Mouse (Mus musculus) liver, embryonic 13.5 days (tissue): ENCODE data around the gene Mvb12b. TPM values are rescaled to one million over a fixed set of nuclear protein-coding genes. Genes with fewer than 3 reads are reported as not detected.

ENCODE experiments used
- ATAC-seq: fragments of 200-750 bp; cut with Nextera tagmentation; 2 replicates; pipeline ENCODE4 v1.8.0; 2017; ENCODE audit warnings: low read depth, mild to moderate bottlenecking, moderate number of reproducible peaks, moderate library complexity
- DNase-seq: peaks from one replicate; pipeline ENCODE4 v3.0.0; 2022
- H3K27ac ChIP-seq: fragments of 300-500 bp; sonication (generic); 2 replicates; pipeline ENCODE4 v1.5.1; 2015; ENCODE audit warnings: moderate library complexity, mild to moderate bottlenecking, inconsistent platforms
- H3K27me3 ChIP-seq: fragments of 300-500 bp; sonication (generic); 2 replicates; pipeline ENCODE4 v1.6.1; 2015; ENCODE audit warnings: mild to moderate bottlenecking, inconsistent platforms
- H3K36me3 ChIP-seq: fragments of 300-500 bp; sonication (generic); 2 replicates; pipeline ENCODE4 v1.6.1; 2015; ENCODE audit warnings: mild to moderate bottlenecking, inconsistent platforms
- H3K4me1 ChIP-seq: fragments of 300-500 bp; sonication (generic); replicated peaks from 2 replicates; pipeline ENCODE4 v1.6.1; 2015; ENCODE audit warnings: inconsistent platforms
- H3K4me2 ChIP-seq: fragments of 300-500 bp; sonication (generic); 2 replicates; pipeline ENCODE4 v1.6.1; 2015; ENCODE audit warnings: inconsistent platforms, mild to moderate bottlenecking, moderate library complexity
- H3K4me3 ChIP-seq: fragments of 300-500 bp; sonication (generic); replicated peaks from 2 replicates; pipeline ENCODE4 v1.5.1; 2015; ENCODE audit warnings: mild to moderate bottlenecking, inconsistent platforms
- H3K9ac ChIP-seq: fragments of 300-500 bp; sonication (generic); 2 replicates; pipeline ENCODE4 v1.6.1; 2015; ENCODE audit warnings: mild to moderate bottlenecking, inconsistent platforms
- H3K9me3 ChIP-seq: fragments of 300-500 bp; sonication (generic); replicated peaks from 2 replicates; pipeline ENCODE4 v1.6.1; 2016; ENCODE audit warnings: inconsistent platforms
- WGBS: fragments of 180-500 bp; shearing (Covaris S2); methylation state at CpG from one replicate; pipeline ENCODE4 v1.1.7; 2015; ENCODE audit not compliant: insufficient replicate concordance; 5-methylcytosine and 5-hydroxymethylcytosine counted together
- polyA plus RNA-seq: library from polyadenylated mRNA; unstranded; fragments of >200 nt; fragmentation: Nextera tagmentation; extraction: Ambion mirVana; gene quantifications from 2 replicates; pipeline ENCODE4 v1.2.1, GENCODE M21; 2015

The Mvb12b gene
- 11.8 and 14.5 TPM in 2 replicates for polyA plus RNA-seq

DNA sequence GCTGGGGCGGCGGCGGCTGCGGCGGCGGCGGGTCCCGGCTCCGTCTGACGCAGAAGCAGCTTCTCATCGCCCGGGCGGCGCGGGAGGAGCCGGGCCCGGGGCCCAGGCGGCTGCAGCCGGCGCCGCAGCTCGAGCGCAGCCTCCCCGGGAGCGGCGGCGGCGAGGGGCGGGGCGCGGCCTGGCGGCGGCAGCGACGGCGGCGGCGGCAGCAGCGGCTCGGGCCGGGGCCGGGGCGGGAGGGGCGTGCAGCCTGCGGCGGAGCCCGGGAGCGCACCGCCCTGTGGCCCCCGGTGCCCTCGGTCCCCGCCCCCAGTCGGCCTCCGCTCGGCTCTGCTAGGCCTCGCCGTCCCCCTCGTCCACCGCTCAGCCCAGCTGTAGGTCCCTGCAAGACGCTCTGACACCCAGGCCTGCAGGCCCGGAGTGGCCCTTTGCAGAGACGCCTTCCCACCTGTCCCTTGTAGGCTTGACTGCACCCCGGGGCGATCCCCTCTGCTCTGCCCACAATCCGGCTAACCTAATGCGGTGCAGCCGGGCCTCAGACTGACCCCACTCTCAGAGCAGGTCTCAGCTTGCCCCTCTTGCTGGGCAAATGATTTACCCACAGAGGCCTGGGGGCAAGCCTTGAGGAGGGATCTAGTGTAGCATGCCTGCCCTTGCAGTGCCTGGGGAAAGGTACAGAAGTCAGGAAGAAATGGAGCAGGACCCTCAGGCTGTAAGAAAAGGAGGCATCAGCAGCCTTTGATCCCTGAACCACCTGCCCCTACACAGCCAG is at the start of gene Mvb12b:
Gene Mvb12b, minus strand, starts transcription at position 619 of the 772 bp plus-strand sequence.
- WGBS = under 1% methylated on average over 49 of the region's 67 CpGs
- DNase-seq = peak; percentile 45

DNA sequence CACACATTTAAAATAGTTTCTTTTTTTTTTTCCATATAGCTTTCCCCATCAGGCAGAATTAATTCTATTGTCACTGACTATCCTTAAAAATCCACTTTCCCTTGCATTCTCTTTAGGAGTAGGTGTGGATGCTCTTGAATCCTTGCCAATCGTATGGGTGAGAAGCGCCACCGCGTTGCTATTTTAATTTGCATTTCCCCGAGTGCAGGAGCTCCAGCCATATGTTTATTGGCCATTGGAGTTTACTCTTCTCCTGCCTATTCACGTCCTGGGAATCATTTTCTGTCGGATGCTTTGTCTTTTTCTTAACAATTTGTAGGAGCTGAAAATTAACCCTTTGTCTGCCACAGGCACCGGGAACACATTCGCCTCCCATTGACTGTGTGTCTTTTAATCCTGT is 48.0 kb upstream of the Mvb12b start:
- ATAC-seq = no peak
- H3K9ac ChIP-seq = no peak overlapping the region
- no peaks in the 10 kb centered on the region for H3K36me3 ChIP-seq
- WGBS = 69% methylated on average over 9 of the region's 9 CpGs
- no peaks in the 10 kb centered on the region for H3K9me3 ChIP-seq
- no peak overlapping the region for H3K4me3 ChIP-seq
- H3K4me2 ChIP-seq = no peak overlapping the region
- H3K27me3 ChIP-seq = no peaks in the 10 kb centered on the region
- no peak overlapping the region for H3K27ac ChIP-seq
- no peak for DNase-seq
- H3K4me1 ChIP-seq = no peaks in the 10 kb centered on the region

More for the DNA sequence above, at the start of gene Mvb12b:
- Histone ChIP-seq H3K9ac (peak within 1 kb of the TSS; percentile 95), H3K4me1 (peaks cover 42% of the 10 kb centered on the region), H3K27ac (peak within 1 kb of the TSS; percentile 90), H3K36me3 (no peaks in the 10 kb centered on the region), H3K4me2 (peak within 1 kb of the TSS; percentile 97), H3K4me3 (peak within 1 kb of the TSS; percentile 85), H3K9me3 (no peaks in the 10 kb centered on the region), H3K27me3 (0 out of 2 replicates have a peak, but pooled peaks cover 3% of the 10 kb centered on the region)
- peak; percentile 81 for ATAC-seq

DNA sequence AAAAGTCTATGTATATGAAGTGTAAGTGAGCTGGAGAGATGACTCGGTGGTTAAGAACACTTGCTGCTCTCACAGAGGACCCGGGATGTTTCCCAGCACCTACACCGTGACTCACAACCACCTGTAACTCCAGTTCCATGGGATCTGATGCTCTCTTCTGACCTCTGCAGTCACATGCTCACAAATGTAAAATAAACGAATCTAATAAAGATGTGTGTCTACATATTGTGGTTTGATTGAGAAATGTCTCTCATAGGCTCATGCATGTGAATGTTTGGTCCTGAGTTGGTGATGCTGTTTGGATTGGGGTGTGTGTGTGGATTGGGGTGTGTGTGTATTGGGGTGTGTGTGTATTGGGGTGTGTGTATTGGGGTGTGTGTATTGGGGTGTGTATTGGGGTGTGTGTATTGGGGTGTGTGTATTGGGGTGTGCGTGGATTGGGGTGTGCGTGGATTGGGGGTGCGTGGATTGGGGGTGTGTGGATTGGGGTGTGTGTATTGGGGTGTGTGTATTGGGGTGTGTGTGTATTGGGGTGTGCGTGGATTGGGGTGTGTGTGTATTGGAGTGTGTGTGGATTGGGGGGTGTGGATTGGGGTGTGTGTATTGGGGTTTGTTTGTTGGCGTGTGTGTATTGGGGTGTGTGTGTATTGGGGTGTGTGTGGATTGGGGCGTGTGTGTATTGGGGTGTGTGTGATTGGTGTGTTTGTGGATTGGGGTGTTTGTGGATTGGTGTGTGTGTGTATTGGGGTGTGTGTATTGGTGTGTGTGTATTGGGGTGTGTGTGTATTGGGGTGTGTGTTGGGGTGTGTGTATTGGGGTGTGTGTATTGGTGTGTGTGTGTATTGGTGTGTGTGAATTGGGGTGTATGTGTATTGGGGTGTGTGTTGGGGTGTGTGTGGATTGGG is 46.1 kb upstream of the Mvb12b start:
- Histone ChIP-seq H3K9me3 (no peaks in the 10 kb centered on the region), H3K36me3 (no peaks in the 10 kb centered on the region), H3K9ac (no peak overlapping the region), H3K4me3 (no peak overlapping the region), H3K27me3 (no peaks in the 10 kb centered on the region), H3K4me2 (no peak overlapping the region), H3K27ac (no peak overlapping the region), H3K4me1 (no peaks in the 10 kb centered on the region)
- whole genome bisulfite sequencing = 47% methylated on average over 10 of the region's 10 CpGs
- ATAC-seq (no peak), DNase-seq (no peak)

DNA sequence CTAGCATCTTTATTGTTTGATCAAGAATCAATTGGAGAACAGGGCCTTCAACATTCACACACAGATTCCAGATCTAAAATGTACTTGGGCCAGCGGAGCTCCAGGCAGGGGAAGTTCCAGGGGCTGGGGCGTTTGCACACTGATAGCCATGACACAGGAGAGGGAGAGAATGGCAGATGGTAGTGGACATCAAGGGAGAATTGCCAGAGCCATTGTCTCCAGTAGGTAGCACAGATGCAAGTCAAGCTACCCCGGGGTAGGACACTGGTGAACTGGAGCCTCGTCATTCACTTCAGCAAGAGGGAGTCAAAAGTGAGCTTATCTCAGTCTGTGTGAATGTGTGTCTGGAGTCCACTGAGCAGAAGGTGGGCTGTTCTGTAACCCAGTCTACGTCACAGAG is 43.4 kb upstream of the Mvb12b start:
- no peak for DNase-seq
- H3K27me3 ChIP-seq = no peaks in the 10 kb centered on the region
- no peaks in the 10 kb centered on the region for H3K9me3 ChIP-seq
- WGBS = 46% methylated on average over 5 of the region's 5 CpGs
- no peak overlapping the region for H3K4me3 ChIP-seq
- no peak overlapping the region for H3K9ac ChIP-seq
- no peak overlapping the region for H3K4me2 ChIP-seq
- no peaks in the 10 kb centered on the region for H3K4me1 ChIP-seq
- H3K36me3 ChIP-seq = no peaks in the 10 kb centered on the region
- H3K27ac ChIP-seq = no peak overlapping the region
- ATAC-seq = no peak

DNA sequence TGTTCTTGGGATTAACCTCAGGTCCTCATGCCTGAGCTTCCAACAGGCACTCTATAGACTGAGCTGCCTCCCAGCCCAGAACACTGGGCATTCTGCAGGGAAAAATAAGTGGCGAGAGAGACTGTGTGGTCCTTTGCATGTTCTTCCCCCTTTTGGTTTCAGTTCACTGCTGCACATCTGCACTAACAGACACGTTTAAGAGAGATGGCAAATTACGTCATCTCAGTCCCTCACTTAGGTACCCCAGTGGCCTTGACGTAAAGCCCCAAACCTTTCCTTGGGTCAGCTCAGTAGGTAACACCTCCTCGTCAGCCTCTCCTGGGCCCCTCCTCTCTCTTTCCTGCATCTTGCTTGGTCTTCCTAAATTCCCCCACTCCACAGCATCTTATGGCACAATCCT is 37.5 kb upstream of the Mvb12b start:
- DNase-seq (no peak), ATAC-seq (no peak)
- H3K4me2 ChIP-seq = no peak overlapping the region
- no peaks in the 10 kb centered on the region for H3K36me3 ChIP-seq
- H3K27ac ChIP-seq = no peak overlapping the region
- WGBS = 46% methylated on average over 5 of the region's 5 CpGs
- no peaks in the 10 kb centered on the region for H3K4me1 ChIP-seq
- no peak overlapping the region for H3K4me3 ChIP-seq
- H3K9me3 ChIP-seq = no peaks in the 10 kb centered on the region
- H3K9ac ChIP-seq = no peak overlapping the region
- peaks cover 21% of the 10 kb centered on the region for H3K27me3 ChIP-seq

DNA sequence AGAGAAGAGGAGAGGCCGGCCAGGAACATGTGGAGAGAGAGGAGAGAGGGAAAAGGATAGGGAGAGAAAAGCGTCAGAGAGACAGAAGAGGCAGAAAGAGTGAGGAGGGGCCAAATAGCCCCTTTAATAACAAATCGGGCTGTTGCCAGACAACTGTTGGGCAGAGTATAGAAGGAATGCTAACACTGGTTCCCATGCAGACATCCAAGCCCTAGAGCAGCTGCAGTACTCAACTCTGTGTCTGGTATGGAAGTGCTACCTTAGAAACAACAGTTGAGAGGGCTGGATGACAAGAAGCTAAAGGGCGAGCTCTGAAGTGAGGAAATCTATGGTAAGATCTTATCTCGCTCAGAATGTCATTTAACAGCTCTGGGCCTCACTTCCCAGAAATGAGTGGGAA is 35.7 kb upstream of the Mvb12b start:
- Histone ChIP-seq H3K4me1 (no peaks in the 10 kb centered on the region), H3K4me2 (no peak overlapping the region), H3K36me3 (no peaks in the 10 kb centered on the region), H3K4me3 (no peak overlapping the region), H3K9me3 (no peaks in the 10 kb centered on the region), H3K27ac (no peak overlapping the region), H3K27me3 (peaks cover 28% of the 10 kb centered on the region), H3K9ac (no peak overlapping the region)
- 41% methylated on average over 5 of the region's 5 CpGs for WGBS
- no peak for ATAC-seq
- DNase-seq = no peak

DNA sequence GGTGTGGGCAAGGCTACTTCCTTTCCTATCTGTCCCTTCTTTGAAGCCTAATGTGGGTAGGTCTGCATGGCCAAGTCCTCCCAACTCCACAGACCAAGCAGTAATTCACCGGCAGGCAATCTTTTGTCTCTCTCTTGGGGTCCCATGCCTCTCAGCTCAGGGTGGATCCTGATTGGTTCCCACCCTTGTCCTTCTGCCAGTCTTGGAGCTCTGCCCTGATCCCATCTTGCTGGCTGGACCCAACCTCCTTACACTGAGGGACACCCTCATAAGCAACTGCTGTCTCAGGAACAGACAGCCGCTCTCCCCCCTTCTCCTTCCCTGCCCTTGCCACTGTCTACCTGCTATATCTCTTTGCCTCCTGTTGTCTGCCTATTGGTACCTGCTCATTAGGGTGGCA is 34.7 kb upstream of the Mvb12b start:
- H3K36me3 ChIP-seq = no peaks in the 10 kb centered on the region
- no peak overlapping the region for H3K4me3 ChIP-seq
- no peak for DNase-seq
- 74% methylated on average over 2 of the region's 2 CpGs for WGBS
- H3K4me2 ChIP-seq = no peak overlapping the region
- no peak overlapping the region for H3K9ac ChIP-seq
- peaks cover 28% of the 10 kb centered on the region for H3K27me3 ChIP-seq
- H3K9me3 ChIP-seq = no peaks in the 10 kb centered on the region
- no peak for ATAC-seq
- no peaks in the 10 kb centered on the region for H3K4me1 ChIP-seq
- H3K27ac ChIP-seq = no peak overlapping the region

DNA sequence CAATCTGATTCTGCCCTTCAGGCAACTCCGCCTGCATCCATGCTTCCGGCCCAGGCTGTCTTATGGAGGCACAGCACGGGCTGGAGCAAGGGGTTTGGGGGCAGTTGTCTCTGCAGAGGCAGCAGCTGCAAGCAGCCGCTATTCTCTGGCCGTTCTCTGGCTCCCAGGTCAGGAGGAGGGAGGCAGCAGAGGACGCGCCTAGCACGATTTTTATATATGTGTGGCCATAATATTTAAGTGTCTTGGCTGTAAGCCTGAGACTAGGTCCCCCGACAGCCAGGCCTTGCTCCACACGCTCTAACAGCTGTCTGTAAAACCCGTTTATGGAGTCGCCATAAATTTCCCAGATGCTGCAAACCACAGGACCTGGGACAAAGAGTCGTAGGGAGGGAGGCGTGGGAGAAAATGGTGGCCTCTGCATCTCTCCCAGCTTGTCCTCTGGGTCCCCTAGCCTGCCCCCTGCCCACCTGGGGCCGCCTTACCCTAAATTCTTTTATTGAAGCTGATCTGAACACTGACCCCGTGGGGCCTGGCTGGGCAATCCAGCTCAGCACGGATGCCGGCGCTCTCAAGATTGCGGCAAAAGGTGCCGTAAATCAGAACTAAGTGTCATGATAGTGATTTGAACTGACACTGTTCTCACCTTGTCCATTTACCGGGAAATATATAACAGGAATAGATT is 32.3 kb upstream of the Mvb12b start:
- Histone ChIP-seq H3K4me3 (no peak overlapping the region), H3K4me2 (no peak overlapping the region), H3K36me3 (no peaks in the 10 kb centered on the region), H3K4me1 (no peaks in the 10 kb centered on the region), H3K27ac (no peak overlapping the region), H3K27me3 (peaks cover 28% of the 10 kb centered on the region), H3K9ac (no peak overlapping the region), H3K9me3 (no peaks in the 10 kb centered on the region)
- ATAC-seq = no peak
- 42% methylated on average over 22 of the region's 22 CpGs for WGBS
- no peak for DNase-seq

DNA sequence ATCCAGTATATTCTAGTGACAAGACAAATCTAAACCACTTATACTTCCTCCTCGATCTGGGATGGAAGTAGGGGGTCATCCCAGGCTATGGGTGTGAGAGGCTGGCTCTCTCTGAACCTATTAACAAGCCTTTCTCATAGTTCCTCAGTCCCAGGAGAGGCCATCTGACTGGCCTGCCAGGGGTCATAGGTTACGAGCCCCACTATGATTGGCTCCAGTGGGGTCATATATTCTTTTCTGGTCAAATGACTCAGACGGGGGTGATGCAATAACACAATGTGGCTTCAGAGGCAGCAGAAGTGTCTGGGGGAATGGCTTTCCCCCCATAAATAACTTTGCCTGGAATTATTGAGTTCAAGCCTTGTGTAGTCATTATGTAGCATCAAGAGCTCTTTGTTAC is 31.1 kb upstream of the Mvb12b start:
- WGBS = 58% methylated on average over 3 of the region's 3 CpGs
- H3K4me2 ChIP-seq = no peak overlapping the region
- H3K9me3 ChIP-seq = no peaks in the 10 kb centered on the region
- no peak overlapping the region for H3K9ac ChIP-seq
- peaks cover 18% of the 10 kb centered on the region for H3K27me3 ChIP-seq
- no peaks in the 10 kb centered on the region for H3K36me3 ChIP-seq
- H3K4me1 ChIP-seq = no peaks in the 10 kb centered on the region
- ATAC-seq (no peak), DNase-seq (no peak)
- no peak overlapping the region for H3K27ac ChIP-seq
- H3K4me3 ChIP-seq = no peak overlapping the region

DNA sequence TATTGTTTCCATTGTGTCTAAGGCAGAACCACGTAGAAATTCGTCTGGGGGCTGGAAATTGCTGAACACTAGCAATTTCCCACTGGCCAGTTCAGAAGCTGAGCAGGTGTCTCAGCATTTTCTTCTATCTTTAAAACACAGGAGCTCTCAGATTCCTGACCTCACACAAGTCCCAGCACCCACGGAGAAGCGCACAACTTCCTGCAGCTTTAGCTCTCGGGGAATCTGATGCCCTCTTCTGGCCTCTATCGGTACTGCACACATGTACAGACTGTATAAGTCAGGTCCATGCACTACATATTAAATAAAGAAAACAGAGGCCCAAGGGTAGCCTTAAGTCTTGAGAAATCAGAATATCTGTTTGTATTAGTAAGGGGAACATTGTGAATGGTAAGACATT is 30.6 kb upstream of the Mvb12b start:
- WGBS = 56% methylated on average over 6 of the region's 6 CpGs
- Histone ChIP-seq H3K36me3 (no peaks in the 10 kb centered on the region), H3K9me3 (no peaks in the 10 kb centered on the region), H3K27me3 (peaks cover 17% of the 10 kb centered on the region), H3K4me1 (no peaks in the 10 kb centered on the region), H3K27ac (no peak overlapping the region), H3K4me3 (no peak overlapping the region), H3K9ac (no peak overlapping the region), H3K4me2 (no peak overlapping the region)
- no peak for ATAC-seq
- peak; percentile 44 for DNase-seq

DNA sequence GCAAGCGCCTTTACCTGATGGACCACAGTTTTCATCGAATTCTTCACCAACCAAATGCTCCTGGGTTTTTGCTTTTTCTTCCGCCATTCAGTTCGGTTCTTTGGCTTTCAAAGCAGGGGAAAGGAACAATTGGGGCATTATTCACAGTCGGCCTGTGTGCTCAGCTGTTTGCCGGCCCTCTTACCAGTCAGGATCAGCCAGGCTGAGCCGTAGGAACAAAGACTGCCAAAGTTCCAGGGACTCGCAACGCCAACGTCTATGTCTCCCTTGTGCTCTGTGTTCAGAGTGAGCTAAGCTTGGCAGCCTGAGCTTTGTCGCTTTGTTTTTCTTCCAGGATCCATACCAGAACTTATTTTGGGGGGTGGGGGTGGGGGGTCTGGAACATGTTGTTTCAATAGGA is 28.9 kb upstream of the Mvb12b start:
- H3K27ac ChIP-seq = no peak overlapping the region
- no peak overlapping the region for H3K9ac ChIP-seq
- no peaks in the 10 kb centered on the region for H3K9me3 ChIP-seq
- no peaks in the 10 kb centered on the region for H3K4me1 ChIP-seq
- H3K27me3 ChIP-seq = peaks cover 11% of the 10 kb centered on the region
- no peak overlapping the region for H3K4me2 ChIP-seq
- no peaks in the 10 kb centered on the region for H3K36me3 ChIP-seq
- no peak for DNase-seq
- no peak for ATAC-seq
- H3K4me3 ChIP-seq = no peak overlapping the region
- 76% methylated on average over 11 of the region's 11 CpGs for WGBS
